Mouse (Mus musculus) small intestine, adult 2 months (tissue): ENCODE results near the gene Gm45753. TPM values are rescaled to one million over a fixed set of nuclear protein-coding genes. Genes with fewer than 3 reads are reported as not detected.

Source experiments
- H3K27ac ChIP-seq: fragments of 200-500 bp; 2 replicates; pipeline ENCODE4 v1.5.1; 2012; ENCODE audit warnings: low read depth, low read length, control low read depth, inconsistent platforms; ENCODE audit not compliant: insufficient read depth
- H3K27me3 ChIP-seq: fragments of 200-500 bp; 2 replicates; pipeline ENCODE4 v1.6.1; 2012; ENCODE audit warnings: mild to moderate bottlenecking, moderate library complexity, low read length, inconsistent platforms; ENCODE audit not compliant: control insufficient read depth, insufficient read depth
- H3K36me3 ChIP-seq: fragments of 200-500 bp; 2 replicates; pipeline ENCODE4 v1.6.1; 2012; ENCODE audit warnings: mild to moderate bottlenecking, low read length, control low read depth, inconsistent platforms; ENCODE audit not compliant: control insufficient read depth, insufficient read depth
- H3K4me1 ChIP-seq: fragments of 200-500 bp; 2 replicates; pipeline ENCODE4 v1.6.1; 2012; ENCODE audit warnings: low read length, inconsistent platforms, mixed read lengths; ENCODE audit not compliant: control insufficient read depth, insufficient read depth, insufficient read length
- H3K4me3 ChIP-seq: fragments of 200-500 bp; 2 replicates; pipeline ENCODE4 v1.5.1; 2012; ENCODE audit warnings: low read depth, mild to moderate bottlenecking, control low read depth, inconsistent platforms, low read length, moderate library complexity
- CTCF ChIP-seq: fragments of 200-500 bp; IDR thresholded peaks from 2 replicates; pipeline ENCODE4 v1.5.1; 2012; ENCODE audit warnings: low read depth, mild to moderate bottlenecking, control low read depth, inconsistent platforms, low read length, moderate library complexity, mixed read lengths; ENCODE audit not compliant: insufficient replicate concordance, insufficient read length; ENCODE audit errors: extremely low read depth
- POLR2A ChIP-seq: fragments of 200-500 bp; IDR thresholded peaks from 2 replicates; pipeline ENCODE4 v1.6.1; 2012; ENCODE audit warnings: low read depth, mild to moderate bottlenecking, control low read depth, inconsistent platforms, low read length, moderate library complexity
- WGBS: fragments of 180-500 bp; shearing (Covaris S2); methylation state at CpG from one replicate; pipeline ENCODE4 v1.1.7; 2018; 5-methylcytosine and 5-hydroxymethylcytosine counted together
- polyA plus RNA-seq: library from polyadenylated mRNA; depleted of rRNA; stranded (reverse); fragments of >200 nt; gene quantifications from 2 replicates; pipeline ENCODE4 v1.2.3, GENCODE M21; 2012; rRNA removed

Gm45753 gene
- not detected in 2 replicates for polyA plus RNA-seq

DNA sequence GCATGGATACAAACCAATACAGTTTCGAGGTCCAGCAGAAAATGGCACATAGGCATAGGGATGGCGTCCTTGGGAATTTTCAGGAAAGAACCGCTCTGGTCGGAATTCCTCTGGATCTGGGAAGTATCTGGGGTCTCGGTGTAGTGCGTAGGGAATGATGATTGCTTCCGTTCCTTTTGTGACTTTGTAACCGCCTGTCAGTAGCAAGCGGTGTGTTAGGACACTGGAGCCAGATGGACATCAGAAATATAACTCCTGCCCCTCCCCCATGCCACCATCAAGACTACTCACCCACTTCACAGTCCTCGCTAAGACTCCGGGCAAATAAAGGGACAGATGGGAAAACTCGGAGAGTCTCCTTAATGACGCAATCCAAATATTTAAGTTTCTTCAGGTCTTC lies at the start of gene Gm45753:
Gm45753 (minus strand) TSS at position 101 of the 400 bp plus-strand sequence.
- Histone ChIP-seq H3K4me1 (no peaks in the 10 kb centered on the region), H3K4me3 (no peak within 1 kb of the TSS), H3K27me3 (no peaks in the 10 kb centered on the region), H3K27ac (no peak within 1 kb of the TSS), H3K36me3 (peaks cover 56% of the 10 kb centered on the region)
- TF ChIP-seq CTCF: no peak
- no peak for TF ChIP-seq POLR2A
- WGBS: 90% methylated on average over 13 of the region's 13 CpGs

DNA sequence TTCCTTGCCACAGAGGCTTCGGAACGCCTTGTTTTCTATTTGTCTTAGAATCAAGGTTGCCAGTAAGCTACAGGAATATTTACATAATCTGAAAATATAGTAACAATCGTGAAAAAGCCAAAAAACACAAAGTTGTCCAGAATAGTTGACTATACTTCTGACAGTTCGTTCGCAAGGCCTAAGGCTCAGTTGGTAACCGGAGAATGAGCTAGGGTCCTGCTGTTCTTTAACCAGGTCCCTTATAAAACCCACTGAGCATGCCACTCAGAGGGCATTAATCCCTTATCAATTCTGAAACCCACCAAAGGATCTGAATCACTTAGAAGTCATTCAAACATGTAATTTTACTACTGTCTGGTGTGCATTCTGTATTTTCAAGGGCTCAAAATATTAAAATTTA lies 47.5 kb upstream of the Gm45753 start:
- Histone ChIP-seq H3K27me3 (no peaks in the 10 kb centered on the region), H3K27ac (no peak overlapping the region), H3K4me1 (no peaks in the 10 kb centered on the region), H3K36me3 (peaks cover 4% of the 10 kb centered on the region; the same call in 1 of the 2 replicates), H3K4me3 (no peak overlapping the region)
- no peak for TF ChIP-seq CTCF
- no peak for TF ChIP-seq POLR2A
- WGBS: 80% methylated on average over 6 of the region's 6 CpGs

DNA sequence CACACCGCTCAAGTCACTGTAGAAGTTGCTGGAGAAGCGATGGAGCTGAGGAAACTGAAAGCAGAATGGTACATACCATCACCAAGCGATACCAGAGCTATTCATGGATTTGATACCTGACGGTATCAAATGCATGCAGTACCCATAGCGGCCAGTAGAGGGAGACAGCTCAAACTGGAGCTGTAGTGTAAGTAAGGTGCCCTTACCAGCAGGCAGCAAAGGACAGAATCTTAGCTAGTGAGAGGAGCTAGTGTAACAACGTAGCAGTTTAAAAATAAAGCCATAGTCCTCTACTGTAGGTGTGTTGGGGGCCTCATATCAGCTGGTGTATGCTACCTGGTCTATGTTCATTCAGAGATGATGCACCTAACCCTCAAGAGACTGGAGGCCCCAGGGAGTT lies 36.8 kb upstream of the Gm45753 start:
- 9% methylated on average over 6 of the region's 6 CpGs for WGBS
- Histone ChIP-seq H3K27me3 (no peaks in the 10 kb centered on the region), H3K4me3 (no peak overlapping the region), H3K36me3 (no peaks in the 10 kb centered on the region), H3K4me1 (peaks cover 10% of the 10 kb centered on the region), H3K27ac (no peak overlapping the region)
- peak; percentile 56; the same call in 1 of the 2 replicates for TF ChIP-seq CTCF
- TF ChIP-seq POLR2A: no peak

DNA sequence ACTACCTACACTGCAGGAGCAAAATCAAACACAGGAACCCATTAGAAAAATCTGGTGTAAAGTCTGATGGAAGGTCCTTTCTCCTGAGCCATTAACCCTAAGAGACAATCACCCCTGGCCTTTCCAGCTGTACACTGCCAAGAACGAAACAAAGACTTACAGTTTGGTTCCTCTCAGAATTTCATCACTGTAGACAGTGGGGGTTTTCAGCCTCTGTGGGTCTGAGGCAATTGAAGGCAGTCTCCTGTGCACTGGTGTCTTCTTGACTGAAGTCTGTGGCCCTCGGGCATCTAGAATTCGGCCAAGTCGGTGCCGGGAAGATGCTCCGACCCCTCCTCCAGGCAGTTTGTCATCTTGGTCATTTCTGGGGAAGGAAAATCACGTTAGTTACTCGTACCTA lies 36.0 kb upstream of the Gm45753 start:
- Histone ChIP-seq H3K36me3 (no peaks in the 10 kb centered on the region), H3K4me1 (peaks cover 10% of the 10 kb centered on the region), H3K4me3 (no peak overlapping the region), H3K27ac (no peak overlapping the region), H3K27me3 (no peaks in the 10 kb centered on the region)
- no peak for TF ChIP-seq POLR2A
- 94% methylated on average over 8 of the region's 8 CpGs for WGBS

DNA sequence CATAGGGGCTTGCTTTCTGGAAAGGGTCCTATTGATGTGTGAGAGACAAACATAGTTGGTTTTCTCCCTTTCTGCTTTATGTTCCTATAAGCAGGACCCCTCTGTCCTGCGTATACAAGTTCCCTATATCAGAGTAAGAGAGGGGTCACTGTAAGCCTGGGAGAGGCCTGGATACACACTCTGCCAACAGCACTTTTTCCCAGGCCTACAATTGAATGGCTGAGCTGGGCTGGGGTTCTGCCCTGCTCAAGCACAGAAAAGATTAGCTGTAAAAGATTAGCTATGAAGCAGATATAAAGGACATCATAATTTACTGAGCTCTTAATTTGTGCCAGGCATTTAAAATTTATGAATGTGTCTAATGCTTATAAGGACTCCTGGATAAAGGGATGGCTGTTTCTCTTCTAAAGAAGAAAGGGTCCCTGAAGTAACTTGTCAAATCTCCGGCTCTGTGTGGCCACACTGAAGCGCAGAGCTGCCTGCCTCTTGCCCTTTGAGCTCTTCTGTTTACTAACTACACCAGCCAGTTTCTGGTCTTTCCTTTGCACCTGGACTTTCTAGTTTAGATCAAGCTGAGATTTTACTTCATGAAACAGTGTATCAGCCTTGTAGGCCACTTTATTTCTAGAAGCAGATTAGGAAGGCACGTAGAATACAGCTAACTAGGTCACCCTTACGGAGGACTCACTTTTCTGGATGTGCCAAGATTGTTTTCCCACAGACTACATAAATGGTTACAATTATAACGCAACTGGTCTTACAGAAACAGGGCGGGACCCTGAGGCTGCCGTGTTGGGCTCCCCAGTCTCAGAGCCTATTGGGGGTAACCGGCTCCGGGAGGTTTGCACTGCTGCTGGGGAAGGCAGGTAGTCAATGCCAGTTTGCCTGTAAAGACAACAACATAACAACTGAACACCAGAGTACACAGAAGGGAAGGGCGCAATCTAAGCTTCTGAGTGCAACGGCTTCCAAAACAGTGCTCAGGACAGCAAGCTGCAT lies 33.7 kb upstream of the Gm45753 start:
- TF ChIP-seq POLR2A (no peak), CTCF (no peak)
- no peaks in the 10 kb centered on the region for H3K36me3 ChIP-seq
- H3K4me3 ChIP-seq: no peak overlapping the region
- peaks cover 10% of the 10 kb centered on the region for H3K4me1 ChIP-seq
- H3K27ac ChIP-seq: peak overlapping the region; percentile 47
- 29% methylated on average over 12 of the region's 12 CpGs for WGBS
- no peaks in the 10 kb centered on the region for H3K27me3 ChIP-seq

DNA sequence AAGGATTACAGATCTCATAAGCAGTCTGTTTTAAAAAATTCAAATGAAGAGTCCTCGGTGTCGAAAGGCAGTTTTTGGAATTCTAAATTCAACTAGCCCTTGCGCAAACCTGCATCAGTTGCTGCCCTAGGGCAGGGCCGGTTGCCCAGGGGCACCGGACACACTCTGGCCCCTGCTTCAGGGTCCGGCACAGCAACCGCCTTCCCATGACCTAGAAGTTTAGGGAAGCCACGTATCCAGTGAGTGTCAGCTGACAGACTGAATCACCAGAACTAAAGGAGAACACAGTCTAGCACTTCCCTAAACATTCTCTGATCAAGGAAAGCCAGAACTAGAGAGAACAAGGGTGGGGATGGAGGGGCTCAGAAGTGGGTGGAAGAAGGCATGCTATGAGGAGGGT lies 25.2 kb upstream of the Gm45753 start:
- peak overlapping the region; percentile 77 for H3K4me3 ChIP-seq
- WGBS: 14% methylated on average over 8 of the region's 8 CpGs
- no peaks in the 10 kb centered on the region for H3K36me3 ChIP-seq
- no peaks in the 10 kb centered on the region for H3K27me3 ChIP-seq
- peaks cover 9% of the 10 kb centered on the region; the same call in 1 of the 2 replicates for H3K4me1 ChIP-seq
- H3K27ac ChIP-seq: peak overlapping the region; percentile 52
- TF ChIP-seq CTCF: no peak
- no peak for TF ChIP-seq POLR2A

DNA sequence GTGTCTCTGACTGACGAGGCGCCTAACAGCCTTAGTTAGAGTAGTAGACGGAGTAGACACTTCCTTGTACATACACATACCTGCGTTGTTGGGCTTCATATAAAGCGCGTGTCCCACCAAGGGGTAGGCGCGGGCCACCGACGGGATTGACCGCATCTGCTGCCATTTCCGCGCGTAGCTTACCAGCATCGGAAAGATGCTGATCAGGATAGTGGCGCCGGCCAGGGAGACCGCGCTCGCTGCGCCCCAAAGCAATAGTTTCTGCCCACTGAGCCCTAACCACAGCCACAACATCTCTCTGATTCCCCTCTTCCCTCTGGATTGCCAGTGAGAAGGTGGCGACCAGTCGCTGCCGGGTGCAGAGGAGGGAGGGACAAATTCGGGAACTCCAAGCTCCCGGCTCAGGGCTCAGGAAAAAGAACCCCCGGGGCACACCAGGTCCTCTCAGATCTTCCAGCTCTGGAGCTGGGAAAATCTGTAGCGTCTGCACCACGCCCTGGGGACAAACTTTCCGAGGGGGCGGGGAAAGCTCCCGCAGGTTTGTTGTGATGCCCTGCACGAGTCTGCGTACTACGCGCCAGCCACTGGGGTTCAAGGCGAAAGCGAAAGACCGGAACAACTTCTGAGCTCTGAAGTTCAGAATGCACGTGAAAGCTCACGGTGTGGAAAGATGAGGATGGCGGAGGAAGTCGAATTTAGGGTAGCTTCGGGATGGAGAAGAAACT lies 24.6 kb upstream of the Gm45753 start, which contains the start of gene Cyp4v3:
Cyp4v3 (minus strand) TSS at position 532 of the 725 bp plus-strand sequence.
- peak within 1 kb of the TSS; percentile 77 for H3K4me3 ChIP-seq
- no peaks in the 10 kb centered on the region for H3K27me3 ChIP-seq
- H3K4me1 ChIP-seq: peaks cover 9% of the 10 kb centered on the region; the same call in 1 of the 2 replicates
- peak within 1 kb of the TSS; percentile 89 for H3K27ac ChIP-seq
- peak; percentile 95 for TF ChIP-seq POLR2A
- TF ChIP-seq CTCF: 0 out of 2 replicates have a peak, but pooled peaks have one; percentile 1
- H3K36me3 ChIP-seq: peaks cover 1% of the 10 kb centered on the region; the same call in 1 of the 2 replicates
- WGBS: under 1% methylated on average over 44 of the region's 44 CpGs
